In the genomic region with DNA sequence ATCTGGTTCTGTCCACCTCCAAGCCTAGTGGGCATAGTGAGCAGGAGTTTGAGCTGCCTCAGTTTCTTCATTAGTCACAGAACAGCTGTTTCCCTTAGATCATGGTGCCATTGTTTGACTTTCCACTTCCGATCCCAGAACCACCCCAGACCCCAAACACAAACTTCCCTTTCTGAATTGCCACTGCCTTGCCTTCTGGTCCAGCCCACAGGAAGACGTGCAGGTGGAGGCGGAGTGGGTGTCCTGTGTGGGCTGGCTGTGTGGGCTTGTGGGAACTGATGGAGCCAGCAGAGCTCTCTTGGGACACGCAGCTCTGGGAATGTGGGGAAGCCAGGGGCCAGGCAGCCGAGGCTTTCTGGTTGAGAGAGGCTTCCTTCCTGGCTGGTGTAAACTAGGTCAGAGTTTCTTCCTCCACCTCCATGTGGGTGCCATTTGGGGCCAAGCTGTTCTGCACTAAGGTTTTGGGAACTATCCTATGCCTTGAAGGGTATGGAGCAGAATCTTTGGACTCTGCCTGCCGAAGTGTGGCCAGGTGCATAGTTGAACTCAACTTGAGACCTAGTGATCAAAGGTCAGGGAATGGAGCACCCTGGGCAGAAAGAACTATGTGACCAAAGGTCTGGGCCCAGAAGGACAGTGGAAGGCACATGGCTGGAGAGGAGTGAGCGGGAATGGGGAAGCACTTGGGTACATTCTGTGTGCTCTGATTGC, we compare ENCODE assay signal across 8 mouse cellular contexts. TPM values are rescaled to one million over a fixed set of nuclear protein-coding genes. Genes with fewer than 3 reads are reported as not detected.
DNase-seq lines count a peak whose midpoint lies in the region; ATAC-seq lines count a peak whose summit lies in the region.

No protein-coding gene starts in this region.

- H3K4me2 ChIP-seq in intestine, embryonic 15.5 days (replicated peaks) = 0 out of 2 replicates have a peak overlapping the region, but pooled peaks have one; percentile 12

- H3K27me3 ChIP-seq in intestine, embryonic 15.5 days (replicated peaks) = no peaks in the 10 kb centered on the region

- peaks cover 41% of the 10 kb centered on the region for H3K4me1 ChIP-seq in intestine, embryonic 15.5 days (replicated peaks)

- DNase-seq in adrenal gland, postnatal 10 days = peak; percentile 49
- no peak for DNase-seq in adrenal gland, adult 2 months
- peak; percentile 71 to 73 for DNase-seq in spleen, postnatal 36 days (ENCODE audit: low spot score in 2 of 2)
- no peak for DNase-seq in spleen, postnatal 4 days (ENCODE audit: low spot score in 2 of 2)
- no peak for DNase-seq in embryo, embryonic 10 days (ENCODE audit: low spot score)

- 36% methylated on average over 7 of the region's 7 CpGs for WGBS in intestine, embryonic 15.5 days

- no peak overlapping the region for H3K9ac ChIP-seq in intestine, embryonic 15.5 days

- ATAC-seq in intestine, embryonic 15.5 days = no peak
- peak; percentile 28 for ATAC-seq in megakaryocyte progenitor cell, adult 5-6 weeks (replicated peaks; ENCODE audit: poor library complexity)
- ATAC-seq in monocyte, adult 5-6 weeks (replicated peaks; ENCODE audit: insufficient number of reproducible peaks, low FRiP score, low TSS enrichment, poor library complexity, severe bottlenecking) = no peak

- H3K27ac ChIP-seq in intestine, embryonic 15.5 days = peak overlapping the region; percentile 20; the same call in 1 of the 2 replicates

- peaks cover 14% of the 10 kb centered on the region for H3K36me3 ChIP-seq in intestine, embryonic 15.5 days

- no peaks in the 10 kb centered on the region for H3K9me3 ChIP-seq in intestine, embryonic 15.5 days

- no peak overlapping the region for H3K4me3 ChIP-seq in intestine, embryonic 15.5 days (replicated peaks)

RNA-seq across cellular contexts. Expression of a gene that starts 3.9 kb away (rescaled TPM):
- 10 to 100 TPM; 47.5 to 51.3 TPM for total RNA-seq in adrenal gland, postnatal 10 days (2021)
- total RNA-seq in adrenal gland, adult 2 months (2021) = 10 to 100 TPM; 50.4 to 65.2 TPM
- 221 and 284 TPM in 2 replicates for polyA plus RNA-seq in adrenal gland, adult 2 months (2012; rRNA removed)
- polyA plus RNA-seq in intestine, embryonic 15.5 days (2015; fragmentation: Nextera tagmentation; extraction: Ambion mirVana) = 99.1 and 103 TPM in 2 replicates
- total RNA-seq in megakaryocyte progenitor cell, adult 5-6 weeks (2015) = 31.8 and 35.0 TPM in 2 replicates
- 20.7 and 25.8 TPM in 2 replicates for total RNA-seq in megakaryocyte progenitor cell, adult 5-6 weeks (2017)
- 68.7 to 164 TPM (median 135 TPM) in 3 replicates for total RNA-seq in monocyte, adult 5-6 weeks (2017)

RNA-seq across cellular contexts. Expression of a gene that starts 9.1 kb away (rescaled TPM):
- total RNA-seq in adrenal gland, postnatal 10 days (2021) = 10 to 100 TPM; 23.2 to 27.3 TPM
- total RNA-seq in adrenal gland, adult 2 months (2021) = 10 to 100 TPM in 1 of 2 experiments, 1 to 10 TPM in 1; 9.7 to 16.5 TPM
- 9.1 and 9.2 TPM in 2 replicates for polyA plus RNA-seq in adrenal gland, adult 2 months (2012; rRNA removed)
- 22.6 and 23.2 TPM in 2 replicates for polyA plus RNA-seq in intestine, embryonic 15.5 days (2015; fragmentation: Nextera tagmentation; extraction: Ambion mirVana)
- 0.59 and 2.1 TPM in 2 replicates for total RNA-seq in megakaryocyte progenitor cell, adult 5-6 weeks (2015)
- total RNA-seq in megakaryocyte progenitor cell, adult 5-6 weeks (2017) = 1.2 and 2.7 TPM in 2 replicates
- 20.7 to 30.3 TPM (median 27.4 TPM) in 3 replicates for total RNA-seq in monocyte, adult 5-6 weeks (2017)

Comparison
In these comparisons a context has a peak if more than half of its experiments do, and no peak if none do; other contexts are left out.
1. DNase-seq: peak in adrenal gland, postnatal 10 days (single experiment) and spleen, postnatal 36 days (2 of 2); none in adrenal gland, adult 2 months (single experiment), spleen, postnatal 4 days (0 of 2) and embryo, embryonic 10 days (single experiment).